Mouse (Mus musculus) gastrocnemius, postnatal 4 days (tissue): ENCODE results near the gene Gm8229. TPM values are rescaled to one million over a fixed set of nuclear protein-coding genes. Genes with fewer than 3 reads are reported as not detected.
"Not testable (repeated sequence)": the region's sequence is repeated elsewhere in the genome, so short reads cannot be mapped to it uniquely, and the experiment has no call there.

Experiments used
- DNase-seq, 2 experiments: peaks; one replicate each; pipeline ENCODE4 v3.0.0; 2021 to 2022; ENCODE audit warnings: low spot score in 2 of 2, mixed read lengths in 2 of 2
- long read RNA-seq, 2 experiments: library from polyadenylated mRNA; stranded (forward); transcript quantifications; one replicate each; pipeline ENCODE4 v2.0.0; 2021
- total RNA-seq, 2 experiments: library from RNA; stranded (reverse); gene quantifications; 2 replicates each; pipeline ENCODE4 v1.2.3; 2021

The Gm8229 gene
- total RNA-seq: not detected
- long read RNA-seq, experiment 1: 0 reads
- long read RNA-seq, experiment 2: 0 reads

DNA sequence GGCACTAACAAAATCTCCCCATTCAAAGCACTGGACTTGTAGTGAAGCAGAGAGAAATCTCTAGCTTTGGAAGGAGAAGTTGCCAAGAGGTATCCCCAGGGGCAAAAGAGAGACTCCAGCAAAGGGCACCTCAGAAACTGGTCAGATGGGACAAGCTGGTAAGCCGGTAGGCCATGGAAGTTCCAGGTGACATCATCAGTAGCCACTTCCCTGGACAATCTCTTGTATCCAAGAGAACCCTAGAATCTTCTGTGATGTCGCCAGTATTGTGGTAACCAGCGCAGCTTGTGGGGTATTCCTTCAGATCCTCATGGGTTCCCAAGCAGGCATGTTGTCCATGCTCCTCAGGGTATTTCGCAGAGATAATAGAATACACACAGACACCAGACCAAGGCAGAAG lies at the start of gene Gm8229:
Gene Gm8229 (plus strand): TSS at position 301 of the 400 bp plus-strand sequence.
- not testable (repeated sequence) for DNase-seq

DNA sequence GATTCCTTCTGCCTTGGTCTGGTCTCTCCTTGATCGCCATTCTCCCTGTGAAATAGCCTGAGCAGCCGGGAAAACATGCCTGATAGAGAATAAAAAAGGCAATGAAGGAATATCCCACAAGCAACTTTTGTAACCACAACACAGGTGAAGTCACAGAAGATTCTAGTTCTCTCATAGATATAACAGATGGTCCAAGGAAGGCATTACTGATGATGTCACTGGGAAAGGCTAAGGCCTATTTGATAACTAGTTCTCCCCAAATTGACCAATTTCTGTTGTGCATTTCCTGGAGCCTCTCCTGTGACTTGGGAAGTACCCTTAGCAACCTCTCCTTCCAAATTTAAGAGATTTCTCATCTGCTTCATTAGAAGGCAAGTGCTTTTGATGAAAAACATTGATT lies 26.7 kb upstream of the Gm8229 start, which contains the start of gene Gm5930:
Gene Gm5930 (minus strand): TSS at position 101 of the 400 bp plus-strand sequence.
- DNase-seq: not testable (repeated sequence)

DNA sequence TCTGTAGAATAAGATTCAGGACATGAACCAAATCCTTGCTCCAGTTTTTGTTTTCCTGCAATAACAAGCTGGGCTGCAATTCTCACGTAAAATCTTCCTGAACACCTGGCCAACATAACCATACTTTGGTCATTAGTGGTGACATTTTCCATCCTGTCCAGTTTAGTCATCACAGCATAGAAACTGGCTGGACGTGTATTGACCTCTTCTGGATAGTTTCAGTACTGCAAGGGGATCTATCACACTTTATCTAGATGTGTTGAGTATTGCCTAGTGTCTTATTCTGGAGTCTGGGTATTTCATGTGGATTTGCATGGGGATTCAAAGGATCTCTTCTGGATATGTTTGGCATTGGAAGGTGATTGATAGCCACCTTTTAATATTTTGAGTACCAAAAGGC lies 3.7 kb upstream of the Gm8229 start:
- not testable (repeated sequence) for DNase-seq

DNA sequence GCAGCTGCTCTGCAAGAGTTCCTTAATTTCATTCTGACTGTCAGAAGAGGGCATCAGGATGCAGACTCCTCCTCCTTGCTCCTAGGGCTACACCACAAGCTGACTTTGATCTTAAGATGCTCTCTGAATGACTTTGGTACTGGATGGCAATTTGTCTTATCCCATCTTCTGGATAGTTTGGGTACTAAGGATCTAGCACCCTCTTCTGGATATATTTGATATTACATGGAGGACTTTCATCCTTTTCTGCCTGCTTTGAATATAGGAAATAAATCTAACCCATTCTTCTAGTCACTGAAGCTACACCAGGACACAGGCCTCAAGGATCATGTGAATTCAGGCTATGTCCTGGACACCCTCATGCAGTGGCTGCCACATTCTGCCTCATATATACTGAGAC lies 2.9 kb upstream of the Gm8229 start:
- DNase-seq: not testable (repeated sequence)

DNA sequence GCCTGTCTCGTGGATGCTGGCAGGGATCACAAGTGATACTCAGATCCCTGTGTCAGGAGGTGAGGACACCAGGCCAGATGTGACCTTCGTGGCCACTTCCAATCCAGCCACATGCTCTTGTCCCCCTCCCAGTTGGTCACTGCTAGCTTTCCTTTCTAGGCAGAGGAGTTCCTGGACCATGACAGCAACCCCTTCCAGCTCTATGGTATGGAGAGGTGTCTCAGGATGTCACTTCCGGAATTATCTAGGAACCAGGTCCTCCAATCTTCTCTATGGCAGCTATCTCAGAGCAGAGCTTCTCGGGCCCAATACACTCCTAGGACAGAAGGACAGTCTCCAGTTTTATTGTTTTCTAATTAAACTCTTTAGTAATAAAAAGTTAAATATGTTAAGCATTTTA lies 19.1 kb downstream of the Gm8229 start:
- DNase-seq: not testable (repeated sequence)

DNA sequence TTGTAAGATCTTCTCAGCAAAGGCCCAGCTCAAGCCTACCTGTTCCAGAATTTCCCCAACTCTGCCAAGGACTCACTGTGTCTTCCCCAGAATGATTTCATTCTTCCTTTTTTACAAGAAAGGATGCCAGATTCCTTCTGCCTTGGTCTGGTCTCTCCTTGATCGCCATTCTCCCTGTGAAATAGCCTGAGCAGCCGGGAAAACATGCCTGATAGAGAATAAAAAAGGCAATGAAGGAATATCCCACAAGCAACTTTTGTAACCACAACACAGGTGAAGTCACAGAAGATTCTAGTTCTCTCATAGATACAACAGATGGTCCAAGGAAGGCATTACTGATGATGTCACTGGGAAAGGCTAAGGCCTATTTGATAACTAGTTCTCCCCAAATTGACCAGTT lies 45.4 kb downstream of the Gm8229 start, which contains the start of gene Gm3371:
Gene Gm3371 (minus strand): TSS at position 101 of the 400 bp plus-strand sequence.
- not testable (repeated sequence) for DNase-seq

Other genes with a start within 250 kb of the Gm8229 start
- not detected for gene Gm3327, start 241.5 kb upstream of the Gm8229 start, total RNA-seq
- gene Gm8212, start 167.7 kb upstream of the Gm8229 start, total RNA-seq: not detected
- gene 4930503E14Rik, start 152.1 kb upstream of the Gm8229 start, total RNA-seq: not detected
- not detected for gene Gm8220, start 79.8 kb upstream of the Gm8229 start, total RNA-seq
- gene Gm5930, start 26.8 kb upstream of the Gm8229 start, total RNA-seq: not detected
- gene Gm3371, start 45.3 kb downstream of the Gm8229 start, total RNA-seq: not detected
- not detected for gene Gm8232, start 68.3 kb downstream of the Gm8229 start, total RNA-seq
- not detected for gene BC061237, start 127.1 kb downstream of the Gm8229 start, total RNA-seq
- not detected for gene Gm17093, start 152.9 kb downstream of the Gm8229 start, total RNA-seq
- not detected for gene Gm8247, start 217.8 kb downstream of the Gm8229 start, total RNA-seq